In the genomic region with DNA sequence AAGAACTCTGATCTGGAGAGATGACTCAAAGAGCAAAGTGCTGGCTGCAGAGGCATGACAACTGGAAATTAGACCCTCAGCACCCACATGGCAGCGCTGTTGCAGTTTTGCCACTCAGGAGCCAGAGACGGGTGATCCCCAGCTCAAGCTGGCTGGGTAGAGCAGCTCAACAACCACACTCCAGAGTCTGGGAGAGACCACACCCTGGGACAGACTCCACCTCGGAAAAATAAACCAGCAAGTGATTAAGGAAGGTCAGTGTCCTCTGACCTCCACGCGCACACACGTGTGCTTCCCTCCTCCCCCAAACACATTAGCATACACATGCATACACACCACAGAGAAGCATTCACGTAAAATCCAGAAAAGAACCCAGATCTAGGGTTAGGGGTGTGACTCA, we compare ENCODE assay signal across 25 mouse cellular contexts. TPM values are rescaled to one million over a fixed set of nuclear protein-coding genes. Genes with fewer than 3 reads are reported as not detected.
"Had no signal": no experiment of that assay in that cellular context is flagged by ENCODE, and none has a peak within 500 bp of the region (broad histone marks: within the 10 kb centered on the region; RNA-seq: fewer than 3 reads in every experiment).

No protein-coding gene starts in this region.

- H3K36me3 ChIP-seq: liver, embryonic 13.5 days had no signal

- H3K9me3 ChIP-seq: liver, embryonic 13.5 days had no signal

- H3K27me3 ChIP-seq: liver, embryonic 13.5 days had no signal

- H3K9ac ChIP-seq: liver, embryonic 13.5 days had no signal

- ATAC-seq: inflammation-experienced regulatory T-cells, adult 6 months had no signal

- H3K4me3 ChIP-seq: liver, embryonic 13.5 days had no signal

- H3K4me1 ChIP-seq: liver, embryonic 13.5 days had no signal

- DNase-seq: kidney, adult 18-20 months; kidney, adult 9 months; kidney, postnatal 14 days; liver, embryonic 13.5 days; lung, adult 2 months; lung, postnatal 14 days; lung, postnatal 4 days; midbrain, embryonic 14.5 days; right cerebral cortex, adult 18-20 months; right cerebral cortex, postnatal 14 days; right cerebral cortex, postnatal 4 days; spleen, adult 18-20 months; thymus, postnatal 25 days had no signal

- H3K4me2 ChIP-seq: liver, embryonic 13.5 days; midbrain, embryonic 11.5 days had no signal

- H3K27ac ChIP-seq: liver, embryonic 13.5 days had no signal

RNA-seq across cellular contexts. Expression of a gene that starts 57.0 kb away (rescaled TPM):
- total RNA-seq: layer of hippocampus, adult 8-10 months; layer of hippocampus, postnatal 14 days; left cerebral cortex, postnatal 14 days; liver, adult 2 months; megakaryocyte progenitor cell, adult 5-6 weeks; megakaryocyte-erythroid progenitor cell, adult 5-6 weeks had no signal
- polyA plus RNA-seq: inflammation-experienced regulatory T-cells, adult 6 months; large intestine, adult 2 months; liver, adult 2 months; liver, embryonic 13.5 days; liver, embryonic 16.5 days; lung, adult 2 months; lung, embryonic 16.5 days; stomach, embryonic 16.5 days had no signal
